Comparison of ENCODE assay signal across 8 mouse cellular contexts in the genomic region with DNA sequence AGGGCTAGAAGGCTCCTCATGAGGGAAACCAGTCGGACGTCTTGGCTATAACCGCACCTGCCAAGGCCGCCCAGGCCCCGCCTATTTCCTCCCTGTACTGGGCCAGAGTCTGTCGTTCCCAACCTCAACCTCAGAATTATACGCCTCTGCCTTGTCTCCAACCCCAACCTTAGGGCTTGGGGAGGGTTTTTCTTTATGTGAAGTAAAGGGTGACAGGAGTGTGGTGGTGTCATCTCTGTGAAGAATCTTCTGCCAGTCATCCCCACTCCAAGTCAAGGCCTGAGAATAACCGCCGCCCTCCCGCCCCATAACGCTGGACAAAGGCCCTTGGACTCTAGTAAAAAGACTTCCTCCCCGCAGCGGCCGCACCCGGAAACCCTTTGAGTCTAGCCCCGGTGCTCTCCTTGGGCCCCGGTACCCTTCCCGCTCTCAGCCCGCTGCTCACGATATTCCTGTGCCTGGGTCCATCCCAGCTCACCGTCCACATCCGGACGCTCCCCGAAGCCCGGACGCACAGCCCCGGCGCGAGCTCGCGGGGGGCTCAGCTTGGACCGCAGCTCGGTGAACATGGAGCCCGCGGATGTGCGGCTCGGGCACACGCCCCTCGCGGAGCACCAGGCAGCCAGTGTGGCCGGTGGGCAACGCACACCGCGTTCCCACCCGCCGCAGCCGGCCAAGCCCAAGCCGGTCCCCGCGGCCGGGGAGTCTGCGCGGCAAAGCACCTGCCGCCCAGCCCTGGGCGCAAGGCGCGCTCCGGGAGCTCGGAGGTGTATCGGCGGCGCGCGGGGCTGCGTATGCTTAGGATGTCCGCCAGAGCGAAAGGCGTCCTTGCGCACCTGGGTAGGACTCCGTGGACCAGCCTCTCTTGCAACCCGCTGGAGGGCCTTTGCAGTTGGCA. TPM values are rescaled to one million over a fixed set of nuclear protein-coding genes. Genes with fewer than 3 reads are reported as not detected.
A peak's percentile ranks its signal among the peaks of the same experiment; 100 is the strongest.
DNase-seq lines count a peak whose midpoint lies in the region; ATAC-seq and TF ChIP-seq lines count a peak whose summit lies in the region.

A gene (minus strand): TSS at position 759 of the 898 bp plus-strand sequence.

- peaks cover 23% of the 10 kb centered on the region for H3K4me1 ChIP-seq in heart, postnatal 0 days (ENCODE audit: control insufficient read depth, insufficient read depth)
- peaks cover 47% of the 10 kb centered on the region for H3K4me1 ChIP-seq in liver, embryonic 15.5 days (replicated peaks)

- WGBS in heart, postnatal 0 days, result 3% methylated on average over 71 of the region's 71 CpGs
- 1% methylated on average over 71 of the region's 71 CpGs for WGBS in liver, embryonic 15.5 days (ENCODE audit: insufficient replicate concordance)

- H3K9ac ChIP-seq in heart, postnatal 0 days (replicated peaks; ENCODE audit: low read depth, low read length), result peak within 1 kb of the TSS; percentile 78
- H3K9ac ChIP-seq in liver, embryonic 15.5 days, result peak within 1 kb of the TSS; percentile 57

- H3K4me3 ChIP-seq in heart, postnatal 0 days (ENCODE audit: low read depth, low read length), result peak within 1 kb of the TSS; percentile 86
- peak within 1 kb of the TSS; percentile 64 for H3K4me3 ChIP-seq in liver, embryonic 15.5 days (replicated peaks)

- no peaks in the 10 kb centered on the region for H3K9me3 ChIP-seq in heart, postnatal 0 days (replicated peaks; ENCODE audit: control insufficient read depth, low read length)
- no peaks in the 10 kb centered on the region for H3K9me3 ChIP-seq in liver, embryonic 15.5 days (replicated peaks)

- peak within 1 kb of the TSS; percentile 58; the same call in 1 of the 2 replicates for H3K27ac ChIP-seq in heart, postnatal 0 days (ENCODE audit: low read depth)
- H3K27ac ChIP-seq in liver, embryonic 15.5 days (replicated peaks), result peak within 1 kb of the TSS; percentile 51; the same call in 1 of the 2 replicates

- TF ChIP-seq EP300 in heart, postnatal 0 days (IDR thresholded peaks at IDR 0.05; ENCODE audit: low read depth), result no peak

- DNase-seq in B cell, adult 2 months, result peak; percentile 76 to 77
- peak; percentile 62 for DNase-seq in T-cell, adult 2 months (ENCODE audit: low spot score)
- DNase-seq in embryo, embryonic 10 days (ENCODE audit: low spot score), result peak; percentile 83
- DNase-seq in heart, postnatal 0 days (ENCODE audit: low spot score), result peak; percentile 34
- peak; percentile 75 to 90 for DNase-seq in kidney, postnatal 25 days
- DNase-seq in natural killer cell, adult 2 months (ENCODE audit: low spot score in 2 of 2), result peak; percentile 62 to 64
- DNase-seq in thymus, postnatal 0 days (ENCODE audit: low spot score), result peak; percentile 68

- H3K27me3 ChIP-seq in heart, postnatal 0 days (ENCODE audit: control insufficient read depth, insufficient read depth, low read length), result no peaks in the 10 kb centered on the region
- peaks cover 46% of the 10 kb centered on the region for H3K27me3 ChIP-seq in liver, embryonic 15.5 days

- no peak for TF ChIP-seq CTCF in heart, postnatal 0 days (IDR thresholded peaks at IDR 0.05; ENCODE audit: low read depth)

- 0 out of 2 replicates have a peak, but pooled peaks have one; percentile 12 for ATAC-seq in heart, postnatal 0 days (ENCODE audit: insufficient read depth, low read depth)
- no peak for ATAC-seq in liver, embryonic 15.5 days (ENCODE audit: insufficient read depth)

- no peaks in the 10 kb centered on the region for H3K36me3 ChIP-seq in heart, postnatal 0 days (replicated peaks; ENCODE audit: control insufficient read depth, insufficient read depth, low read length)
- H3K36me3 ChIP-seq in liver, embryonic 15.5 days (replicated peaks), result no peaks in the 10 kb centered on the region

- H3K4me2 ChIP-seq in heart, postnatal 0 days (ENCODE audit: low read depth, low read length), result peak within 1 kb of the TSS; percentile 95
- H3K4me2 ChIP-seq in liver, embryonic 15.5 days, result peak within 1 kb of the TSS; percentile 90

RNA-seq across cellular contexts. Expression of the gene that starts here (rescaled TPM):
- 3.6 and 8.0 TPM in 2 replicates for total RNA-seq in heart, postnatal 0 days (2014; rRNA removed; ENCODE audit: low replicate concordance)
- polyA plus RNA-seq in heart, postnatal 0 days (2015; fragmentation: Nextera tagmentation; extraction: Ambion mirVana), result 6.9 and 7.7 TPM in 2 replicates
- polyA plus RNA-seq in liver, embryonic 15.5 days (2015; fragmentation: Nextera tagmentation; extraction: Ambion mirVana), result 2.2 and 2.6 TPM in 2 replicates
- polyA plus RNA-seq in thymus, postnatal 0 days (2015; fragmentation: Nextera tagmentation; extraction: Ambion mirVana), result 9.4 and 12.1 TPM in 2 replicates
